Mouse (Mus musculus): ENCODE results near the gene Atl1.
A peak's percentile ranks its signal among the peaks of the same experiment; 100 is the strongest.

The Atl1 gene

GRCm38 (mm10) chr12:69892371-69893251, at the start of gene Atl1, which contains the start of gene Map4k5:
Gene Atl1 (plus strand): TSS chr12:69892614.
Gene Map4k5 (minus strand): TSS chr12:69893200.
- DNase-seq (ENCODE audit: low spot score) = peak; percentile 90

GRCm38 (mm10) chr12:69843531-69844445, 48.6 kb upstream of the Atl1 start:
- peak; percentile 43 for DNase-seq (ENCODE audit: low spot score)

GRCm38 (mm10) chr12:69845722-69846121, 46.7 kb upstream of the Atl1 start:
- DNase-seq (ENCODE audit: low spot score) = no peak

- DNase-seq (ENCODE audit: low spot score) = no peak
These were observed 45.9 kb upstream of the Atl1 start for GRCm38 (mm10) chr12:69846499-69846898.

- DNase-seq (ENCODE audit: low spot score) = no peak
These were observed 44.1 kb upstream of the Atl1 start for GRCm38 (mm10) chr12:69848083-69848878.

- no peak for DNase-seq (ENCODE audit: low spot score)
These were observed 40.1 kb upstream of the Atl1 start for GRCm38 (mm10) chr12:69852288-69852687.

GRCm38 (mm10) chr12:69853387-69853786, 39.0 kb upstream of the Atl1 start:
- no peak for DNase-seq (ENCODE audit: low spot score)

GRCm38 (mm10) chr12:69853942-69854341, 38.5 kb upstream of the Atl1 start:
- DNase-seq (ENCODE audit: low spot score) = no peak

- DNase-seq (ENCODE audit: low spot score) = no peak
These were observed 36.6 kb upstream of the Atl1 start for GRCm38 (mm10) chr12:69855641-69856300.

GRCm38 (mm10) chr12:69856398-69856797, 36.0 kb upstream of the Atl1 start:
- DNase-seq (ENCODE audit: low spot score) = no peak

GRCm38 (mm10) chr12:69857597-69857996, 34.8 kb upstream of the Atl1 start:
- DNase-seq (ENCODE audit: low spot score) = no peak

- DNase-seq (ENCODE audit: low spot score) = no peak
These were observed 33.6 kb upstream of the Atl1 start for GRCm38 (mm10) chr12:69858847-69859246.

- no peak for DNase-seq (ENCODE audit: low spot score)
These were observed 28.9 kb upstream of the Atl1 start for GRCm38 (mm10) chr12:69863505-69863904.

GRCm38 (mm10) chr12:69864164-69864692, 28.2 kb upstream of the Atl1 start:
- no peak for DNase-seq (ENCODE audit: low spot score)

GRCm38 (mm10) chr12:69867338-69867737, 25.1 kb upstream of the Atl1 start:
- DNase-seq (ENCODE audit: low spot score) = no peak

- DNase-seq (ENCODE audit: low spot score) = no peak
These were observed 20.8 kb upstream of the Atl1 start for GRCm38 (mm10) chr12:69871632-69872031.

GRCm38 (mm10) chr12:69877842-69878363, 14.5 kb upstream of the Atl1 start:
- DNase-seq (ENCODE audit: low spot score) = no peak

- no peak for DNase-seq (ENCODE audit: low spot score)
These were observed 13.2 kb upstream of the Atl1 start for GRCm38 (mm10) chr12:69879172-69879665.

GRCm38 (mm10) chr12:69879739-69880138, 12.7 kb upstream of the Atl1 start:
- DNase-seq (ENCODE audit: low spot score) = no peak

GRCm38 (mm10) chr12:69881198-69881905, 11.1 kb upstream of the Atl1 start:
- no peak for DNase-seq (ENCODE audit: low spot score)

Data from layer of hippocampus, adult 11-12 months (tissue).